Mouse (Mus musculus) cortical plate, adult 2 months (tissue): ENCODE data around the gene Ccr1.

Experiments
- CTCF ChIP-seq: fragments of 200-500 bp; IDR thresholded peaks from 2 replicates; pipeline ENCODE4 v1.5.1; 2011; ENCODE audit warnings: mild to moderate bottlenecking, control low read depth, low read length; ENCODE audit not compliant: insufficient read depth; ENCODE audit errors: extremely low read depth
- POLR2A ChIP-seq: fragments of 200-500 bp; IDR thresholded peaks from 2 replicates; pipeline ENCODE4 v1.6.1; 2011; ENCODE audit warnings: mild to moderate bottlenecking, low read length, control low read depth; ENCODE audit not compliant: insufficient read depth; ENCODE audit errors: extremely low read depth

GRCm38 (mm10) chr9:124013270-124013669 is 44.8 kb upstream of the Ccr1 start:
- TF ChIP-seq CTCF (no peak), POLR2A (no peak)
